Mouse (Mus musculus): ENCODE results near the gene Pla2g3.

Pla2g3 gene

DNA sequence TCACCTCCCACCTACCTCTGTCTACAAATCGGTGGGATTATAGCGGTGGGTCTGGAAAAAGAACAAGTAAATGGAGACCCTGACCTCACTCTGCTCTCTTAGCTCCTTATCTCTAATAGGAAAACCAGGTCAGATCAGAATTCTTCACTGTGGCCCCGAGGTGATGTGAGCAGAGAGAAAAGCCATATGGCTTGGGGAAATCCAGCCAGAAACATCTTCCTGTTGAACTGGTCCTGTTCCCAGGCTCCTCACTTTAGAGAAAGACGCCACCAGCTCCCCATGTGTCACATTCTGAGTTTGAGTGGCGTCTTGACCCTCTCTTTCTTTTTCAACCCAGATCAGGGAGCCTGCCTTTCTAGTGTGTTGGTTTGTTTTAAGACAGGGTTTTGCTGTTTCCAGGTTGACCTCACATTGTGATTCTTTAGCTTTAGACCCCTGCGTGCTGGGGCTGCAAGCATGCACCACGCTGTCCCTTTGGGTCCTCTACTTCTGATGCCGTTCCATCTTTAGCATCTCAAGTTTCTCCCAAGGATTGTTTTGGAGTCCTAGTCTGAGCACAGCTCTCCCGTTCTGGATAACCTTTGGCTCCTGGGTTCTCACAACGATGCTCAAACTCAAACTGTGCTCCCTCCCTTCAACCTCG lies 31.8 kb downstream of the Pla2g3 start:
- DNase-seq (ENCODE audit: low read depth, low spot score): no peak

GRCm38 (mm10) chr11:3520919-3521318 lies 32.8 kb downstream of the Pla2g3 start:
- no peak for DNase-seq (ENCODE audit: low read depth, low spot score)

- no peak for DNase-seq (ENCODE audit: low read depth, low spot score)
Measured at GRCm38 (mm10) chr11:3521339-3522224, 33.5 kb downstream of the Pla2g3 start.

DNA sequence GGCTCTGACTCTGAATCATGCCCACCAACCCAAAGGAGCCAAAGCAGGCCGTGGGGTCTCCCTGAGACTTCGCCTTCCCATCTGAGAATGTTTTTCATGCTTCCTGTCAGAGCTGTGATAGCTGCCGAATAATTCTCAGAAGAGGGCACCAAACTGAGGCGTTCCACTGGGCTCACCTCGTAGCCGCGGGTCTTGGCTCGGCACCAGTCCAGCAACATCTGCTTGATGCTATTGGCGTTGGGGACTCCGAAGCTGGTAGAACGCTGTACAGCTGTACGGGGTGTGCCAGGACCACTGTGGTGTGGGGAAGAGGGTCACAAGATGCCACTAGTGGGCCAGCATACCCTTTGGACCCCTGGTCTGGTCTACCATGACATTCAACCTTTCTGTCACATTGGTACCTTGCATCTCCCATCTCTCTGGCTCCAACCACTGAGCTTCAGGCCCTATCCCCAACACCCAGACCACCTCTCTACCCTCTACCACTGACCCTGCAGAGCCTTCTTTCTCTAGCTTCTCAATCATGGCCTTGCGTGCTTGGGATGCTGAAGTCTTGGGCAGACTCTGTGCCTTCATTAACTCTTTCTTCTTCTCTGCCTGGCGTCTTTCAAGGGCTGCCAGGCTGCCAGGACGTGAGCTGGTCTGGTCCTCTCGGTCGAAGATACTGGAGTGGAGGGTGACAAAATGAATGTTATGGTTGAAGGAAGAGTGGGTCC lies 34.4 kb downstream of the Pla2g3 start:
- DNase-seq (ENCODE audit: low read depth, low spot score): no peak

DNA sequence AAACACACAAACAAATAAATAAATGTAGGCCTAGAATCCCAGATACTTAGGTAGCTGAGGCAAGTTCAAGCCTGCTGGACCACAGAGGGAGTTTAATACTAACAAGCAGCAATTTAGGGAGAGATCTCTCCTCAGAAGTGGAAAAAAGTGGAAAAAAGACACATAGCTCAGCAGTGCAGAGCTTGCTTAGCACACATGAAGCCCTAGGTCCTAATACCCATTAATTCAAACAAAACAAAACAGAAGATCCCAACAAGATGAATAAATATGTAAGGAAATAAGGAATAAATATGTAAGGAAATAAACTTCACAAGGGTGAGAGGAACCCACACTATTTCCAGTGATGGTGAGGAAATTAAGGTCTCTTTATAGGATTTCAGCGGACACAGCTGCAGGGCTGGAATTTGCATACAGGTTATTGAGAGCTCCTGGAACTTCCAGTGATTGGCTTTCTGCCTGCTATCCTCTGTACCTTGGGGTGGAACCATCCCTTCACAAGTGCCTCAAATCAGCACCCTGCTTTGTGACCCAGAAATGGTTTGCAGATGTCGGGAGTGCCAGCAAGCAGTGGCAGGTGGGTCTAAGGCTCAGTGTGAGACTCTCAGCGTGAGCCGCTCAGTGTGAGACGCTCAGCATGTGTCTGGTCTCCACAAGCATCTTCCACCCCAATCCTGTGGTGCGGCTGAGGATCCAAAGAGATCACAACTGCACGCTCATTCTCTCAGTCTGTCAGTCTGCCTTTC lies 35.9 kb downstream of the Pla2g3 start:
- DNase-seq (ENCODE audit: low read depth, low spot score): no peak

DNA sequence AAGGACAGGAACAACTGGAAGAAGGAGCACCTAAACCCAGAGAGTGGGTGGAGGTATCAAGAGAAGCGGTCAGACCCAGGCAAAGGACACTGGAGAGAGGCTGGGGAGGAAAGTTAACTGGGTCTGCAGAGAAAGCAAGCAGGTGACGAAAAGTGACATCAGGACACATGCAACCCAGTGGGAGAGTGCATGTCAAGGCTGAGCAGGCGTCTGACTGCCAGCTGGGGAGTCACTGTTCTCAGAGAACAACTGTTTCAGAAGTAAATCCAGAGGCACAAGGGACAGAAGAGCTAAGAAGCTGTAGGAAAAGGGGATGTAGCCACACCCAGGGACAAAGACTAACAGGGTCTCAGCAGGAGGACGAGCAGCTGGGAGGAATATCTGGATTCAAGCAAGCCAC lies 37.5 kb downstream of the Pla2g3 start:
- no peak for DNase-seq (ENCODE audit: low read depth, low spot score)

- no peak for DNase-seq (ENCODE audit: low read depth, low spot score)
Measured at GRCm38 (mm10) chr11:3526207-3526606, 38.1 kb downstream of the Pla2g3 start.

DNA sequence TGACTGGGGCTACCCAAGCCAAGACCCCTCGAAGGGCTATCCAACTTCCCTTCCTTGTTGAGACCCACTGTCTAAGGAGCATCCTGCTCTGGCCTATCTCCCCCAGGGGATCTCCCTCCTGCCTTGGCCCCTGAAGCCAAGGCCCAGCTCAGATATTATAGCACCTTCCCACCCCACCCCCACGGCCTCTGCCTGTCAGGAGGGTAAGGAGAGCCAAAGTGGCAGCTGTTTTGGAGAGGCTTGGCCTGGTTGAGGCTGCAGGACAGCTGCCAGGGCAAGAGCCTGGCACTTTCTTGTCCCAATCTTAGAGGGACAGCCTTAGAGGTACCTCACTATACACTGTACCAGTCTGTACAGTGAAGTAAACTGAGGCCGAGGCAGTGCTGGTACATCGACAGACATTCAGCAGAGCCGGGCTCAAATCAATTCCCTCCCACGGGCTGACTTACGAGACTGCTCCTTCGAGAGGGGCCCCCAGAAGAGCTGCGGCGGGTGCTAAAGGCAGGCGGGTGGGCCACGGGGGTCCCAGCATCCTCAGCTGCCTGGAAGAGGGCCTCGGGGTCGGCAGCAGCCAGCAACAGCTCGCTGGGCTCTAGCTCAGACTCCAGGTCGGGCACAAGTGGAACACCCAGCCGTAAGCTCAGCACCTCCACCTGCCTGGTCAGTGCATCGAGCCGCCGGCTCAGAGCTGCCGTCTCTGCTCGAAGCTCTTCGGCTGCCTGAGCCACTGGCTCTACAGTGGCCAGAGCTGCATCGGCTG lies 39.1 kb downstream of the Pla2g3 start:
- DNase-seq (ENCODE audit: low read depth, low spot score): peak; percentile 91

DNA sequence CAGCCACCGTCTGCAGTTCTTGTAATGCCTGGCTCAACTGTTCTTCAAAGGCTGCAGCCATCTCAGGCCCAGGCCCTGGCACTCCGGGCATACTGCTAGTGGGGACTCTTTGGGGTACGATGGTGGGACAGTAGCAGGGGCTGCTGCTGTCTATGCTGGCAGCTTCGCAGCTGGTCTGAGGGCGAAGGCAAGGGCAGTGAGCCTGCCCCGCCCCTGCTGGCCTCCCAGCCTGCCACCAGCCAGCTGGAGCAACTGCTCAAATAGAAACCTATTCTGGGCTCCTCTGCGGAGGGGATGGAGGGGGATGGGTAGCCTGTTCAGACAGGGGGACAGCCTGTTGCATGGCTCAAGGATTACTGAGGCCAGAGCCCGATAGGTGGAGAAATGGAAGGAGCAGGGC lies 39.7 kb downstream of the Pla2g3 start:
- DNase-seq (ENCODE audit: low read depth, low spot score): peak; percentile 85

DNA sequence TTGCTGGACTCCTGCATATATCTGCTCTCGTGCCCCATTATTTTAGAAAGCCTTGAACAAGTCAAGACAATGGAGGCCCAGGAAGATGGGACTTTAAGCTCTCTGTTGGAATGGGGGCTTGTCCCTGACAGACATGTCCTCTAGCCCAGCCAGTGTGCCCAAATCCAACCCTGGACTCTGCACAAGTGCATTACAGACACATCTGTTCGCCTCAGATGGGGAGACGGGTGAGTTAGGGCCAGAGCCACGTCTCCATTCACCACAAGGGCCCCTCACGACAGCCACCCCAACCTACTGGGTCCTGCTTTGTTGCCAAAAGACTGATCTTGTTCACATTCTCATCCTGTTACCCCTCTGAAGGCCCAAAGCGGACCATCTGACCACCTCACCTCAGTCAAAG lies 40.1 kb downstream of the Pla2g3 start:
- DNase-seq (ENCODE audit: low read depth, low spot score): no peak

DNA sequence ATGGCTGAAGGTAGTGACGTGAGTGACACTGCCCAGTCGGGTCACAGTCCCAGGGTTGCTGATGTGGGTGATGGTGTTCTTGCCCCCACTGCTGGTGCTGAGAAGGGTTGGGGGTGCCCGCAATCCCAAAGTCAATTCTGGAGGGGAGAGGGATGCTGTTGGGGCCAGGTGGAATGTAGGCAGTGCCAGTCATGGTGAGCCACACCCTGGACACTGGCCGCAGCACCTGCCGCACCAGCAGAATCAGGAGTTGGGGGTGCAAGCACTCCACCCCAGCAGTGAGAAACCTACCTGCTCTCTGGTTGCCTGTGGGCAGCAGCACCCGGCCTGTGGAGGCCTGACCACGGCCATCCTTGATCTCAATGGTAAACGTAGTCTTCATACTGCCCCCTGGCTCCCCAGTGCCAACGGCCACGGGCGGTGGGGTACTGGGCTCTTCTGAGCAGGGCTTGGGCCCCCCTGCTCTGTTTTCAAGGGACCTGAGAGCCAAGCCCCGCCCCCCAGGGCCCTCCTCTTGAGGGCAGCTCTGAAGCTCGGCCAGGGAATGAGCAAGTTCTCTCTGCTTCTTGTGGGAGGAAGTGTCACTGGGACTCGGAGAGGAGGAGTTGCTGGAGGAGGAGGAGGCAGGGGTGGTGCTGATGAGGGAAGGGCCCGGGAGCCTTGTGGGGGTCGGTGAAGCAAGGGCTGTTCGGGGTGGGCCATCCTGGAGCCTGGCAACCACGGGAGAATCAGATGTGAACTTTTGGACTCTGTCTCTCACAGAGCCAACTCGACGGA lies 41.6 kb downstream of the Pla2g3 start:
- DNase-seq (ENCODE audit: low read depth, low spot score): no peak

GRCm38 (mm10) chr11:3530731-3531130 lies 42.6 kb downstream of the Pla2g3 start:
- DNase-seq (ENCODE audit: low read depth, low spot score): no peak

- DNase-seq (ENCODE audit: low read depth, low spot score): no peak
Measured at GRCm38 (mm10) chr11:3531634-3532033, 43.5 kb downstream of the Pla2g3 start.

DNA sequence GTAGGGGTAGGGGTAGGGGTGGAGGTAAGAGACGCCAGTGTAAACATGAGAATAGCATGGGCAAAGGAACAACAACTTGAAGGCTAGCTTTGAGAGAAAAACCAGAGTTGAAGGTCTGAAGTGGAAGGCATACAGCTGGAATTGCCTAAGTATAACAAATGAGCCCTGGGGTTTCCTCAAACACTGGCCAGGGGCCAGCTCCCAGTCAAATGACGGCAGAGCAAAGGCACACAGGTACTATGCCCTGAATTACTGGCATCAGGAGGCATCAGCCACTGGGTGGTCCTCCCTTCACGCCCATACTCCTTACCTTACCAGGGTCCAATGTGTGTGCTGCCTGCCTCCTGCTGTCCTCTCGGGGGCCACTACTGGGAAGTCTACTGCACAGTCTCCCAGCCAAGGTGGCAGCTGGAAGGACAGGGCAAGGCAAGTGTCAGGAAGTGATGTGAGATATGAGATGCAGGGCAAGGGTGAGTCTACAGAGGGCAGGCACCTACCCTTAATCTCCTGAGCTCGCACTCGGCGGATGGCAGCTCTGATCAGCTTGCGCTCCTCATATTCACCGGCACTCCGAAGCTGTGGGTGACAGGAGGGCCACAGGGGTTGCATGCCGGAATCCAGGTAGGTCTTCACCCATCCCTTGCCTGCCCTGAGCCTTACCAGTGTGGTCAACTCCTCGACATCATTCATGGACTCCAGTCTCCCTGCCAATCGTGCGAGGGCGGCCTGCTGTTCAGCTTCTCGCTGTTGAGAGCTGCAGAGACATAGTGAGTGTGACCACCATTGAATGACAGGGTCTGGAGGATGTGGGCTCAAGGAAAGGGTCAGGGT lies 44.2 kb downstream of the Pla2g3 start:
- no peak for DNase-seq (ENCODE audit: low read depth, low spot score)

GRCm38 (mm10) chr11:3533406-3533932 lies 45.4 kb downstream of the Pla2g3 start:
- DNase-seq (ENCODE audit: low read depth, low spot score): peak; percentile 1

- no peak for DNase-seq (ENCODE audit: low read depth, low spot score)
Measured at GRCm38 (mm10) chr11:3534956-3535355, 46.9 kb downstream of the Pla2g3 start.

DNA sequence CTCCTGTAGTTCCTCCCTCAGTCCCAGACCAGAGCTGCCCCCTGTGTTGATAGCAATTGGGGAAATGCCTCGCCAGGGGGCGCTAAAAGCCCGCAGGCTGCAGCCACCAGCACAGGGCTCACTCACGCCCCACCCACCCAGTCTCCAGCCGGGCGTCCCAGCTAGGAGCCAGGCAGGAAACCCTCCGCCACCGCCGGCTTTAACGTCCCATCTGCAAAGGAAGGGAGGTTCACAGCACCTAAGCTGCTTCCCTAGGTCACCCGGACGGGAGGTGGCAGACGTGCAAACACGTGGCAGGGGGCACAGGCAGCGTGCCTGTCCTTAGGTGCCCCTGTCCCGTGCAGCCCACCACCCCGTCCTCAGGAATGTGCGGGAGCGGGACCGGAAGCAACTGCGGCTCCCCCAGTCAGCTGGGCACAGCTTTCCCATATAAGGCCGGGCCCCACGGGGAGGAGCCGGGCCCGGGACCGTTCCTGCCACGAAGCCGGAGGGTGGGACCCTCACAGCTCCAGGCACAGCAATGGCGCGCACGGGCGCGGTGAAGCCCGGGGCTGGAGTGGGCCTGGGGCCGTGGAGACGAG lies 47.4 kb downstream of the Pla2g3 start:
- peak; percentile 92 for DNase-seq (ENCODE audit: low read depth, low spot score)

DNA sequence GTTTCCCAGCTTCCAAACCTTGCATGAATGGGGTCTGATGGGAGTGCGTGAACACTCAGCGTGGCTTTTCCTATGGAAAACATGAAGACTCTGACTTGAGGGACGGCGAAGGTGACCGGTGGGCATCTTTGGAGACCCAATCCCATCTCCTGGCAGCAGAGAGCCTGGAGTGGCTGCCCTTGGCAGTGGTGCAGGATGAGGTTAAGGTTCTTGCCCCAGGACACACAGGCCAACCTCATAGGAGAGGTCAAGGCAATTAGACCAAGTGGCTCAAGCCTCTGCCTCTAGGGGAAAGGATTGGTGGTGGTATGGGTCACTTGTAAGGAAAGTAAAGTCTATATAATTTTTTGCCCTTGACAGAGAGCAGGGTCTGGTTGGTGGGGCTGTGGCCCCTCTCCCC lies 48.0 kb downstream of the Pla2g3 start:
- no peak for DNase-seq (ENCODE audit: low read depth, low spot score)
